Mouse (Mus musculus) liver, embryonic 14.5 days (tissue): Measurements from ENCODE around the gene Eddm3b.

ENCODE experiments used
- CTCF ChIP-seq: IDR thresholded peaks from 2 replicates; pipeline ENCODE4 v1.5.1; 2016; ENCODE audit warnings: antibody characterized with exemption, low read depth, control low read depth
- EP300 ChIP-seq: IDR thresholded peaks from 2 replicates; pipeline ENCODE4 v1.6.1; 2016; ENCODE audit warnings: antibody characterized with exemption, low read depth

DNA sequence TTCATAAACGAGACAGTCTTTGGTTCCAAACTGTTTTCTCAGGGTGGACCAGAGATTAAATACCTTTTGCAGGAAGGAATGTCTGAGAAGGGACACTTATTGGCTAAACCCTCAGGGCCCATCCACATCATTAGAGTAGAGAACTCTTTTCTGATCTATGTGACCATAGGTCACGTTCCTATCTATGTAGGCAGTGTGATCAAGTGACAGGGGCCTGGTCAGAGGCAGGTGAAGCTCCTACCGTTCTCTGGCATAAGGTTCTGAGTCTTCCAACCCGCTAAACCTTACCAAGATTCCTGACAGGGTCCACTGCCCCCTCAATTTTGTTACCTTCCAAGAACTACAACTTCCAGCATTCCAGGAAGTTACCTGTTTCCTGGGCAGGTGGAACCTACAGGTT, 27.9 kb downstream of the Eddm3b start:
- TF ChIP-seq CTCF (no peak), EP300 (no peak)
